Mouse (Mus musculus): ENCODE data around the gene Cldn7.

DNA sequence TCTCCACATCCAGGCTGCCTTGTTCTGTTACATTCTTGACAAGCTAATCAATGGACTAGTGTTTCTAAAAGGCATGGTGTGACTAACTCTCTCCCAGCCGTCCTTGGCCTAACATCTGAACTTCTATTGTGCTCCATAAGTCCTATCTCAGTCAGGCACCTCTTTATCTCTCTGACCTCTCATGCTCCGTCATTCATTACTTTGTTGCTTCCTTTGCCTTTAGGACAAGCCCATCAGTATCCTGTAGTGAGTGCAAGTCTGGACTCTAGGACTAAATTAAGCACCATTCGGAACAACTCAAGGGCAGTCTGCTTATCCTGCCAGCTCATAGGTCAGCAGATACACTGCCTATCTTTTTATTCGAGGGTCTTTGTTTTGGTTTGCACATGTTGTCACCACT, 11.7 kb downstream of the Cldn7 start:
- TF ChIP-seq CTCF (IDR thresholded peaks at IDR 0.05; ENCODE audit: extremely low read depth, insufficient read depth, low read length): no peak
- TF ChIP-seq POLR2A (IDR thresholded peaks at IDR 0.05; ENCODE audit: extremely low read depth, insufficient read depth, low read length): no peak
